Mouse (Mus musculus): ENCODE data around the gene Hhat. TPM values are rescaled to one million over a fixed set of nuclear protein-coding genes. Genes with fewer than 3 reads are reported as not detected.

Hhat gene
- polyA plus RNA-seq, 1 experiment from 2014 or later: 3.8 TPM

GRCm38 (mm10) chr1:192477556-192477955, 293.5 kb downstream of the Hhat start:
- Histone ChIP-seq H3K4me3 (ENCODE audit: low read depth, low read length) (no peak overlapping the region), H3K36me3 (ENCODE audit: control insufficient read depth, insufficient read depth, low read length) (no peaks in the 10 kb centered on the region), H3K9me3 (ENCODE audit: control insufficient read depth, low read length) (no peaks in the 10 kb centered on the region), H3K27ac (ENCODE audit: low read depth, low read length) (no peak overlapping the region; the same call in 1 of the 2 replicates), H3K9ac (ENCODE audit: low read depth, low read length) (no peak overlapping the region), H3K27me3 (replicated peaks; ENCODE audit: control insufficient read depth, insufficient read depth, low read length) (no peaks in the 10 kb centered on the region), H3K4me1 (replicated peaks; ENCODE audit: control insufficient read depth, insufficient read depth, low read length) (no peaks in the 10 kb centered on the region), H3K4me2 (no peak overlapping the region)
- 78% methylated on average over 6 of the region's 6 CpGs for WGBS
- ATAC-seq (replicated peaks; ENCODE audit: low FRiP score) (no peak), DNase-seq (ENCODE audit: low spot score) (no peak)

GRCm38 (mm10) chr1:192476704-192477103, 294.3 kb downstream of the Hhat start:
- Histone ChIP-seq H3K27ac (ENCODE audit: low read depth, low read length) (no peak overlapping the region), H3K27me3 (replicated peaks; ENCODE audit: control insufficient read depth, insufficient read depth, low read length) (no peaks in the 10 kb centered on the region), H3K4me1 (replicated peaks; ENCODE audit: control insufficient read depth, insufficient read depth, low read length) (no peaks in the 10 kb centered on the region), H3K9ac (ENCODE audit: low read depth, low read length) (no peak overlapping the region), H3K36me3 (ENCODE audit: control insufficient read depth, insufficient read depth, low read length) (no peaks in the 10 kb centered on the region), H3K4me3 (ENCODE audit: low read depth, low read length) (no peak overlapping the region), H3K4me2 (no peak overlapping the region), H3K9me3 (ENCODE audit: control insufficient read depth, low read length) (no peaks in the 10 kb centered on the region)
- 60% methylated on average over 7 of the region's 7 CpGs for WGBS
- ATAC-seq (replicated peaks; ENCODE audit: low FRiP score): no peak
- no peak for DNase-seq (ENCODE audit: low spot score)

GRCm38 (mm10) chr1:192473134-192473533, 297.9 kb downstream of the Hhat start:
- no peaks in the 10 kb centered on the region for H3K4me1 ChIP-seq (replicated peaks; ENCODE audit: control insufficient read depth, insufficient read depth, low read length)
- H3K27me3 ChIP-seq (replicated peaks; ENCODE audit: control insufficient read depth, insufficient read depth, low read length): no peaks in the 10 kb centered on the region
- DNase-seq (ENCODE audit: low spot score) (no peak), ATAC-seq (replicated peaks; ENCODE audit: low FRiP score) (no peak)
- 80% methylated on average over 6 of the region's 6 CpGs for WGBS
- no peak overlapping the region for H3K27ac ChIP-seq (ENCODE audit: low read depth, low read length)
- no peak overlapping the region for H3K4me2 ChIP-seq
- no peaks in the 10 kb centered on the region for H3K36me3 ChIP-seq (ENCODE audit: control insufficient read depth, insufficient read depth, low read length)
- H3K9me3 ChIP-seq (ENCODE audit: control insufficient read depth, low read length): no peaks in the 10 kb centered on the region
- no peak overlapping the region for H3K4me3 ChIP-seq (ENCODE audit: low read depth, low read length)
- no peak overlapping the region for H3K9ac ChIP-seq (ENCODE audit: low read depth, low read length)

DNA sequence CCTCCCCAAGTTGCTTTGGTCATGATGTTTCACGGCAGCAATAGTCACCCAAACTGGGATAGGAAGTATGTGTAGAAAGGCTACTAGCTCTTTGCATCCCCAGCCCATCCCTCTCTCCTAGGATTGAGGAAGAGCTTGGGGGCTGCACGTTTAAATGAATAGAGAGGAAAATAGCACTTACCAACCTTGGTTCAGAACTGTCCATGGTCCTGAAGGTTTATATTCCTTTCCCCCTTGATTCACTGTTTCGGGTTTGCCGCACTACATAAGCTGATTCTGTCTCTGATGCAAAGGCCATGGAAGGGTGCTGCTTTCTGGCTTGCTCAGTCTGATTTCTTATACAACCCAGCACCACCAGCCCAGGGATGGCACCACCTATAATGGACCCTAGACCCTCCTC, 298.7 kb downstream of the Hhat start:
- DNase-seq (ENCODE audit: low spot score) (no peak), ATAC-seq (replicated peaks; ENCODE audit: low FRiP score) (no peak)

GRCm38 (mm10) chr1:192463732-192464131, 307.3 kb downstream of the Hhat start:
- no peaks in the 10 kb centered on the region for H3K36me3 ChIP-seq (ENCODE audit: control insufficient read depth, insufficient read depth, low read length)
- no peaks in the 10 kb centered on the region for H3K4me1 ChIP-seq (replicated peaks; ENCODE audit: control insufficient read depth, insufficient read depth, low read length)
- no peak for DNase-seq (ENCODE audit: low spot score)
- 66% methylated on average over 4 of the region's 4 CpGs for WGBS
- no peak for ATAC-seq (replicated peaks; ENCODE audit: low FRiP score)
- H3K4me3 ChIP-seq (ENCODE audit: low read depth, low read length): no peak overlapping the region
- no peak overlapping the region for H3K27ac ChIP-seq (ENCODE audit: low read depth, low read length)
- no peaks in the 10 kb centered on the region for H3K27me3 ChIP-seq (replicated peaks; ENCODE audit: control insufficient read depth, insufficient read depth, low read length)
- no peaks in the 10 kb centered on the region for H3K9me3 ChIP-seq (ENCODE audit: control insufficient read depth, low read length)
- H3K4me2 ChIP-seq: no peak overlapping the region
- H3K9ac ChIP-seq (ENCODE audit: low read depth, low read length): no peak overlapping the region

More for the DNA sequence above, 298.7 kb downstream of the Hhat start:
- no peaks in the 10 kb centered on the region for H3K9me3 ChIP-seq (ENCODE audit: control insufficient read depth, low read length)
- H3K27ac ChIP-seq (ENCODE audit: low read depth, low read length): no peak overlapping the region
- no peak overlapping the region for H3K4me3 ChIP-seq (ENCODE audit: low read depth, low read length)
- H3K36me3 ChIP-seq (ENCODE audit: control insufficient read depth, insufficient read depth, low read length): no peaks in the 10 kb centered on the region
- H3K4me1 ChIP-seq (replicated peaks; ENCODE audit: control insufficient read depth, insufficient read depth, low read length): no peaks in the 10 kb centered on the region
- no peak overlapping the region for H3K9ac ChIP-seq (ENCODE audit: low read depth, low read length)
- H3K4me2 ChIP-seq: no peak overlapping the region
- no peaks in the 10 kb centered on the region for H3K27me3 ChIP-seq (replicated peaks; ENCODE audit: control insufficient read depth, insufficient read depth, low read length)
- 54% methylated on average over 4 of the region's 4 CpGs for WGBS

- H3K4me3 ChIP-seq (ENCODE audit: low read depth, low read length): no peak overlapping the region
- no peak overlapping the region for H3K27ac ChIP-seq (ENCODE audit: low read depth, low read length)
- no peaks in the 10 kb centered on the region for H3K4me1 ChIP-seq (replicated peaks; ENCODE audit: control insufficient read depth, insufficient read depth, low read length)
- DNase-seq (ENCODE audit: low spot score): peak; percentile 45
- H3K4me2 ChIP-seq: no peak overlapping the region
- H3K27me3 ChIP-seq (replicated peaks; ENCODE audit: control insufficient read depth, insufficient read depth, low read length): no peaks in the 10 kb centered on the region
- H3K36me3 ChIP-seq (ENCODE audit: control insufficient read depth, insufficient read depth, low read length): no peaks in the 10 kb centered on the region
- H3K9ac ChIP-seq (ENCODE audit: low read depth, low read length): no peak overlapping the region
- no peaks in the 10 kb centered on the region for H3K9me3 ChIP-seq (ENCODE audit: control insufficient read depth, low read length)
- WGBS: 76% methylated on average over 6 of the region's 6 CpGs
- ATAC-seq (replicated peaks; ENCODE audit: low FRiP score): no peak
These were observed 313.4 kb downstream of the Hhat start for GRCm38 (mm10) chr1:192457526-192458206.

GRCm38 (mm10) chr1:192457037-192457436, 314.0 kb downstream of the Hhat start:
- no peaks in the 10 kb centered on the region for H3K9me3 ChIP-seq (ENCODE audit: control insufficient read depth, low read length)
- H3K9ac ChIP-seq (ENCODE audit: low read depth, low read length): no peak overlapping the region
- H3K36me3 ChIP-seq (ENCODE audit: control insufficient read depth, insufficient read depth, low read length): no peaks in the 10 kb centered on the region
- H3K4me3 ChIP-seq (ENCODE audit: low read depth, low read length): no peak overlapping the region
- DNase-seq (ENCODE audit: low spot score): no peak
- H3K4me2 ChIP-seq: no peak overlapping the region
- no peaks in the 10 kb centered on the region for H3K4me1 ChIP-seq (replicated peaks; ENCODE audit: control insufficient read depth, insufficient read depth, low read length)
- H3K27ac ChIP-seq (ENCODE audit: low read depth, low read length): no peak overlapping the region
- H3K27me3 ChIP-seq (replicated peaks; ENCODE audit: control insufficient read depth, insufficient read depth, low read length): no peaks in the 10 kb centered on the region
- ATAC-seq (replicated peaks; ENCODE audit: low FRiP score): no peak
- WGBS: 55% methylated on average over 3 of the region's 3 CpGs

GRCm38 (mm10) chr1:192454981-192455380, 316.0 kb downstream of the Hhat start:
- no peak for ATAC-seq (replicated peaks; ENCODE audit: low FRiP score)
- H3K9ac ChIP-seq (ENCODE audit: low read depth, low read length): no peak overlapping the region
- no peaks in the 10 kb centered on the region for H3K36me3 ChIP-seq (ENCODE audit: control insufficient read depth, insufficient read depth, low read length)
- no peaks in the 10 kb centered on the region for H3K27me3 ChIP-seq (replicated peaks; ENCODE audit: control insufficient read depth, insufficient read depth, low read length)
- no peaks in the 10 kb centered on the region for H3K4me1 ChIP-seq (replicated peaks; ENCODE audit: control insufficient read depth, insufficient read depth, low read length)
- H3K4me2 ChIP-seq: no peak overlapping the region
- H3K27ac ChIP-seq (ENCODE audit: low read depth, low read length): no peak overlapping the region
- H3K4me3 ChIP-seq (ENCODE audit: low read depth, low read length): no peak overlapping the region
- no peak for DNase-seq (ENCODE audit: low spot score)
- no peaks in the 10 kb centered on the region for H3K9me3 ChIP-seq (ENCODE audit: control insufficient read depth, low read length)
- 57% methylated on average over 4 of the region's 4 CpGs for WGBS

GRCm38 (mm10) chr1:192454501-192454900, 316.5 kb downstream of the Hhat start:
- no peak overlapping the region for H3K9ac ChIP-seq (ENCODE audit: low read depth, low read length)
- ATAC-seq (replicated peaks; ENCODE audit: low FRiP score) (no peak), DNase-seq (ENCODE audit: low spot score) (no peak)

More at GRCm38 (mm10) chr1:192454501-192454900, 316.5 kb downstream of the Hhat start:
- 60% methylated on average over 1 of the region's 1 CpGs for WGBS
- Histone ChIP-seq H3K27me3 (replicated peaks; ENCODE audit: control insufficient read depth, insufficient read depth, low read length) (no peaks in the 10 kb centered on the region), H3K4me2 (no peak overlapping the region), H3K9me3 (ENCODE audit: control insufficient read depth, low read length) (no peaks in the 10 kb centered on the region), H3K36me3 (ENCODE audit: control insufficient read depth, insufficient read depth, low read length) (no peaks in the 10 kb centered on the region), H3K27ac (ENCODE audit: low read depth, low read length) (no peak overlapping the region), H3K4me1 (replicated peaks; ENCODE audit: control insufficient read depth, insufficient read depth, low read length) (no peaks in the 10 kb centered on the region), H3K4me3 (ENCODE audit: low read depth, low read length) (no peak overlapping the region)
